Mouse (Mus musculus) B cell, adult 62 days (primary cell): ENCODE measurements around the gene Fis1. TPM values are rescaled to one million over a fixed set of nuclear protein-coding genes. Genes with fewer than 3 reads are reported as not detected.

Experiments used
- total RNA-seq: library from RNA; stranded (reverse); gene quantifications from 4 replicates; pipeline ENCODE4 v1.2.4, GENCODE M21; 2023

The Fis1 gene
- total RNA-seq, result 145 to 163 TPM (median 158 TPM) in 4 replicates

GRCm38 (mm10) chr5:136953015-136953414 lies at the start of gene Fis1:
Fis1 (plus strand) TSS chr5:136953275.

GRCm38 (mm10) chr5:136907991-136908857 lies 44.9 kb upstream of the Fis1 start, which contains the start of gene Ift22:
Ift22 (plus strand) TSS chr5:136908150.

GRCm38 (mm10) chr5:136966331-136966730 lies 13.3 kb downstream of the Fis1 start, which contains the start of gene Cldn15:
Cldn15 (plus strand) TSS chr5:136966616.

GRCm38 (mm10) chr5:136986695-136987137 lies 33.6 kb downstream of the Fis1 start, which contains the start of gene Plod3:
Plod3 (plus strand) TSS chr5:136987019.

GRCm38 (mm10) chr5:136987934-136988271 lies 34.8 kb downstream of the Fis1 start, which contains the start of gene Znhit1:
Znhit1 (minus strand) TSS chr5:136988021.

Other genes with a start within 250 kb of the Fis1 start
- gene Col26a1, start 70.1 kb upstream of the Fis1 start, total RNA-seq, result not detected in 4 replicates
- gene Ift22, start 45.1 kb upstream of the Fis1 start, total RNA-seq, result 17.8 to 28.8 TPM (median 22.5 TPM) in 4 replicates
- gene Cldn15, start 13.3 kb downstream of the Fis1 start, total RNA-seq, result 0.51 to 1.1 TPM in 2 of 4 replicates, not detected in the others
- gene Plod3, start 33.7 kb downstream of the Fis1 start, total RNA-seq, result 20.9 to 21.5 TPM (median 21.1 TPM) in 4 replicates
- gene Znhit1, start 34.7 kb downstream of the Fis1 start, total RNA-seq, result 20.4 to 28.3 TPM (median 21.8 TPM) in 4 replicates
- 0.81 to 1.6 TPM (median 1.1 TPM) in 4 replicates for gene Vgf, start 73.1 kb downstream of the Fis1 start, total RNA-seq
- 18.0 to 22.4 TPM (median 19.7 TPM) in 4 replicates for gene Ap1s1, start 92.9 kb downstream of the Fis1 start, total RNA-seq
- gene Serpine1, start 119.0 kb downstream of the Fis1 start, total RNA-seq, result not detected in 4 replicates
- 63.7 to 73.2 TPM (median 68.4 TPM) in 4 replicates for gene Trim56, start 162.9 kb downstream of the Fis1 start, total RNA-seq
- gene Muc3, start 196.0 kb downstream of the Fis1 start, total RNA-seq, result not detected in 4 replicates